Mouse (Mus musculus) left cerebral cortex, adult 2 months (tissue): ENCODE data around the gene Srrm4. TPM values are rescaled to one million over a fixed set of nuclear protein-coding genes. Genes with fewer than 3 reads are reported as not detected.

Experiments
- DNase-seq, 2 experiments: peaks; one replicate each; pipeline ENCODE4 v3.0.0; 2021 to 2022; ENCODE audit warnings: low spot score in 2 of 2, mixed read lengths in 1 of 2; ENCODE audit errors: extremely low spot score in 1 of 2
- H3K27ac ChIP-seq: fragments of 200-600 bp; 2 replicates; pipeline ENCODE4 v1.8.1; 2022
- H3K4me3 ChIP-seq: fragments of 200-600 bp; 2 replicates; pipeline ENCODE4 v1.8.1; 2022
- CTCF ChIP-seq: fragments of 200-600 bp; IDR thresholded peaks from 2 replicates; pipeline ENCODE4 v1.8.1; 2022; ENCODE audit warnings: antibody characterized with exemption, mild to moderate bottlenecking, moderate library complexity
- intact Hi-C: fragments of 180-260 bp; cut with DNase I; formaldehyde crosslinking; loops from one replicate; pipeline ENCODE4 v1.15.1; 2025
- total RNA-seq, 2 experiments: library from RNA; stranded (reverse); gene quantifications; 2 replicates each; pipeline ENCODE4 v1.2.3; 2021

Srrm4 gene
- total RNA-seq, 2 experiments from 2014 or later, result 28.8 to 30.7 TPM

DNA sequence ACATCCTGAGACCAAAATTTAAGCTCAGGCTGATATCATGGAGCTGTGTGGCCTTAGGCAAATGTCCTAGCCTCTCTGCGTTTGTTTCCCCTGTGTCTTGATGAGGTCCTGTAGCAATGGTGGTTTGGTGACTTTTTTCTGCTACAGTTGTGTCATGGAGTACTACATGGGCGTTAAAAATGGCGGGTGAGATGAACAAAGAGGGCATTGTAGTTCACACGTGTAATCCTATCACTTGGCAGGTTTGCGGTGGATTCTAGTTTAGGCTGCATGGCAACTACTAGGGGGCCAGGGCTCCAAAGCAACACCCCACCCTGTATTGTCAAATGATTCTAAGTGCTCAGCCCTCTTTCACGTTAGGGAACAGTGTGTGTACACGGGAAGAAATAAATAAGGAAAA lies 21.1 kb downstream of the Srrm4 start:
- no peak for TF ChIP-seq CTCF
- H3K27ac ChIP-seq, result no peak overlapping the region
- intact Hi-C loops, result no loop called here

DNA sequence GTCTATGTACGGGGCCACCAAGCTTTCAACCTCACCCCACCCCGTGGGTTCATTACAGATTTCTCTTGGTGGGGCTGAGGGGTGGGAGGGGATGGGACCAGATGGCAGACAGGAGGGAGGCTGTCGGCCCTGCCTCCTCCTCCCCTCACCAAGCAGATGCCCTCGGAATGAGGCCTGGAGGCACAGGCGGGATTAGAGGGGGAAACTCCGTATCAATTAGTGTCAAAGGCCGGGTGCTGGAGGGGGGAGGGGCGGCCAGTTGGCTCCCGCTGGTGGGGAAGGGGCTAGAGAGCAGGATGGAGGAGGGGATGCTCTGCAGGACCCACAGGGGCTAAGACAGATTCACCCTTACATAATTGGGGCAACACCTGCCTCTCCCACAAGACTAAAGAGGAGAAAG lies 22.0 kb downstream of the Srrm4 start:
- H3K27ac ChIP-seq, result no peak overlapping the region
- no peak overlapping the region for H3K4me3 ChIP-seq
- intact Hi-C loops, result no loop called here
- no peak for DNase-seq
- TF ChIP-seq CTCF, result no peak

More for the DNA sequence above, 21.1 kb downstream of the Srrm4 start:
- DNase-seq, result no peak
- H3K4me3 ChIP-seq, result no peak overlapping the region

DNA sequence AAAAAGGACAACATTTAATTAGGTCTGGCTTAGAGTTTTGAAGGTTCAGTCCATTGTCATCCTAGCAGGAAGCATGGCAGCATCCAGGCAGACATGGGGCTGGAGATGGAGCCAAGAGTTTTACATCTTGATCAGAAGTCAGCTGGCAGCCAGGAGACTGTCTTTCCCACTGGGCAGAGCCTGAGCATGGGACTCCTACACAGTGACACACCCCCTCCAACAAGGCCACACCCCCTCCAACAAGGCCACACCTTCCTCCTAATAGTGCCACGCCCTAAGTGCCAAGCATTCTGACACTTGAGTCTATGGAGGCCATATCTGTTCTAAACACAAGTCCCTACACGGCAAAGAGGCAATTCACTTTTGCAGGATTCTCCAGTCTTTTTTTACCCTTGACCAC lies 23.6 kb downstream of the Srrm4 start:
- no peak overlapping the region for H3K27ac ChIP-seq
- intact Hi-C loops, result no loop called here
- H3K4me3 ChIP-seq, result no peak overlapping the region
- no peak for TF ChIP-seq CTCF
- no peak for DNase-seq

DNA sequence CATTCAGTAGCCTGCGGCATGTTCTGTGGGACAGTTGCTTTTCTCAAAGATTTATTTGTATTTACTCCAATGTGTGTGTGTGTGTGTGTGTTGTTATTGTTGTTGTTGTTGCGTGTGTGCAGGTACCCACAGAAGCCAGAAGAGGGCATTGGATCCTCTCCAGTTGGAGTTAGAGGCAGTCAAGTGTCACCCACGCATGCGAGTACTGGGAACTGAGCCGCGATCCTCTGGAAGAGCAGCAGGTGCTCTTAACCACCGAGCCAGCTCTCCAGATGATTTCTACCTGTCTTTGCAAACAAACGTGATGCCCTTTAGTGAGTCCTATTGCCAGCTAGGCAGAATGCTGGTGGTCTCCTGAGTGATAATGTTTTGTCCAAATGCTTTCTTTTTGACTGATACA lies 24.3 kb downstream of the Srrm4 start:
- Histone ChIP-seq H3K4me3 (no peak overlapping the region), H3K27ac (no peak overlapping the region)
- intact Hi-C loops, result no loop called here
- DNase-seq, result no peak
- TF ChIP-seq CTCF, result no peak

DNA sequence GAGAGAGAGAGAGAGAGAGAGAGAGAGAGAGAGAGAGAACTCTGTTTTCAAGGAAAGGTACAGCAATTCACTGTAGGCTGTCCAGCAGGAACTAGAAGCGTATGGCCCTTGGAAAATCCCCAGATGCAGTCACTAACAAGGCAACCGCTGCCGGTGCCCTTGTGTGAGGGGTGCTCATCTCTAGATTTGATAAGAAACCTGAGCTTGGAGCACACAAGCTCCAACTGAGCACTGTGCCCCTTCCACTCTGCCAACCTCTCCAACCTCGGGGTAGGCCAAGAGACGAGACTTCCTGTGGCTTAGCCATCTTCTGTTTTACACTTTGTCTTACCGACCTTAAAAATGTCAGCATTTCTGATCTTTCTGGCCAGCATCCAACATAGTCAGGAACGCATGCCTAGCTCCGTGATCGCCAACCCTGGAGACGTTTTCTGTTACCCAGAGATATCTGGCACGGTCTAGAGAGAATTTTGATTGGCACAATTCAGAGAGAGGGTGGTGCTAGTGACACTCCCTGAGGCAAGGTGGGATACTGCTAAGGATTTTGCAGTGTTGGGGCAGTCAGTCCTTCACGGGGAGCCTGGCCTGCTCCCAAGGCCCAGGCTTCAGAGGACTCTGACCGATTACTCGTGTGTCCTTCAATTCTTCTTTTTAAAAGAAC lies 25.1 kb downstream of the Srrm4 start:
- no peak for DNase-seq

DNA sequence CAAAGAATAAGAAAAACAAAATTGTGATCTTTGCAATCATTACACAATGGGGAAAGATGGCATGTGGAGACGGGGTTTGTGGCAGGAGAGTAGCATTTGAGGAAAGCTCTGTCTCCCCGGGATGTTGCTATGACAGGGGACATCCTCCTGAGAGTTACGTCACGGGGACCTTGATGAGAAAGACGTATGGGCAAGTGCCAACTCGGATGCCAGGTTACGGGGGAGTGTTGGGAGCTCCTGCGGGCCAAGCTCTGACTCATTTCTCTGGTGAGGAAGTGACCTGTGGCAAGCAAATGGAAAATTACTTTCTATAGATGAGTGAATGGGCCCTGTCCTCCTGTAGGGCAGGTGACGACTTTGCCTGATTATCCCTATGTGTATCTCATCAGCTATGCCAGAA lies 26.0 kb downstream of the Srrm4 start:
- intact Hi-C loops, result no loop called here
- Histone ChIP-seq H3K4me3 (no peak overlapping the region), H3K27ac (no peak overlapping the region)
- DNase-seq, result no peak
- no peak for TF ChIP-seq CTCF

More for the DNA sequence above, 25.1 kb downstream of the Srrm4 start:
- no peak overlapping the region for H3K4me3 ChIP-seq
- no peak overlapping the region for H3K27ac ChIP-seq
- TF ChIP-seq CTCF, result no peak
- intact Hi-C loops, result no loop called here

DNA sequence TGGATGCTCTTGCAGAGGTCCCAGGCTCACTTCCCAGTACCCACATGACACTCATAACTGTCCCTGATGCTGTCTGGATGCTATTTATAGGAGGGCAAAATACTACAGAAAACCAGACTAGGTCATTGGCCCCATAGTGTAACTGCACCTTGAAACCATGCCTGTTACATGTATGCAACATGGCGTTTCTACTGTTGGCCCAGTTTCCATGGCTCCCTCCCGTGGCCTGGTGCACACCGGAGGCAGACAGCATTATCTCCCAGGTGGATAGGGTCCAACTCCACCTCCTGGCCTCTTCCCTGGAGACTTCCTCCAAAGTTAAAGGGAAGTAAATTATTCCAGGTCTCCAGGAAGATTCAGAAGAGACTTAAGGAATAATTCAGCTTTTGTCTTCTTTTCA lies 27.2 kb downstream of the Srrm4 start:
- Histone ChIP-seq H3K4me3 (no peak overlapping the region), H3K27ac (no peak overlapping the region)
- no peak for TF ChIP-seq CTCF
- no peak for DNase-seq
- intact Hi-C loops, result no loop called here

DNA sequence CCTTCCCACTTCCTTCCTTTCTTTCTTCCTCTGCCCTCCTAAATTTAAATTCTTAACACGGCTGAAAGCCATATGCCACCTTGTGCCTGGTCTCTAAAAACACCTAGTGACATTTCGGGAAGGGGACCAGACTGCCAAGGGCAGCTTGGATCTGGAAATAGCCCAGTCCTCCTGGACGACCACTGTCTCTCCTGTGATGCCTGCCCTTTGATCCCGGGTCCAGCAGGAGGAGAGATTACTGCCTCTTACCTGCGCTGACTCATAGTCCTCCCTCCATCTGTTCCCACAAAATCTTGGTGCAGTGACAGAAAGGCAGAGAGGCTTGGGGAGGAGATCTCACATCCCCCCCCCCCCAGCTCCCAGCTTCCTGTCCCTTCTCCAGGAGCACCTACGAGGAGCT lies 27.9 kb downstream of the Srrm4 start:
- H3K27ac ChIP-seq, result no peak overlapping the region
- intact Hi-C loops, result no loop called here
- no peak for TF ChIP-seq CTCF

DNA sequence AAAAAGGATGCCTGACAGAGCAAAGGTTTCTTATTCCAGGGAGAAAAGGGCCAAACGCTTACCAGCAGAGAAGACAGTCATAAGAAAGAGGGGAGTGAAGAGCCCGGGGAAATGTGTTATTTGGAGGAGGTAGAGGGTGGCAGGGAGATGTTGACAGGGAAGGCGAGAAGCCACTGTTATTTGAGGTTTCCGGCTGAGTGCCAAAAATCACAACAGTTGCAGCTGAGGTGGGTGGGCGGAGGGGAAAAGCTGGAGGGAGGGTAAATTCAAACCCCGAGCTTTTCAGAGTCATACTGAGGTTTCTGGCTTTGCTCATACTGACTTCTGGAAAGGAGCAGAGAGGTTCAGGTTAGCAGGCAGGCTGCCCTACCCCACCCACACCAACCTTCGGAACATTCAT lies 32.5 kb downstream of the Srrm4 start:
- DNase-seq, result peak; percentile 28 to 45
- intact Hi-C loops, result no loop called here
- no peak overlapping the region for H3K4me3 ChIP-seq
- no peak for TF ChIP-seq CTCF
- no peak overlapping the region for H3K27ac ChIP-seq

More for the DNA sequence above, 27.9 kb downstream of the Srrm4 start:
- H3K4me3 ChIP-seq, result no peak overlapping the region
- DNase-seq, result no peak

DNA sequence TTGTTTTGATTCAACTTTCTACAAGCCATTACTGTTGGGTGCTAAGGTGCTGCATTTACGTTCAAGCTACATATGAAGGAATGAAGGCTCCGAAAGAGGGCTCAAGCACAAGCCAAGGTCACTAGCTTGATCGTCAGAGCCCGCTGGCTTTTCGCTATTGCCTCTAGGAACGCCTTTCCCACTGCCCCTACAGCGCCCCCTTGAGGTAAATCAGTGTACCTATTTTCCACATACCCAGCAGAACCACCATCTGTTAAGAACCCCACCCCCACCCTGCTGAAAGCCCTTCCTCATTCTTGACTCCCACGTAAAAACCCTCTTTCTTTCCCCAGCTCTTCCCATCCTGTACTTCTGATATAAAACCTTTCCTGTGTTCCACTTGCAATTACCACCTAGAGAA lies 35.0 kb downstream of the Srrm4 start:
- intact Hi-C loops, result no loop called here
- Histone ChIP-seq H3K27ac (no peak overlapping the region), H3K4me3 (no peak overlapping the region)
- TF ChIP-seq CTCF, result peak; percentile 50
- no peak for DNase-seq

DNA sequence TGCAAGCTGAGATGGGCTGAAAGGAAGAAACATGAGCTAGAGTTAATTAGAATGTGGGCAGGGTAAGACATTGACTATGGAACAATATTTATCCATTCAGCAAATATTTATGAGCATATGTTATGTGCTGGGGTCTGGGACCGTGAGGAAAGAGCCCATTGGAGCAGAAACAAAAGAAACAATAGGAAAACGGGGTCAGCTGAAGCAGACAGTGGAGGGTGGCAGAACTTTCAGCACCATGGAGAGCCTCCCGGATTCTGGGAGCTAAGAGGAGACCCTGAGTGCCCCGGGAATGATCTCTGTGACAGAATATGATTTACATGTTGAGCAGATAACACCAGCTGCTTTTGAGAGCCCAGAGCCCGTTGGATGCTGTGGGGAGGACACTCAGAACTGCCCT lies 37.7 kb downstream of the Srrm4 start:
- no peak for TF ChIP-seq CTCF
- DNase-seq, result no peak
- intact Hi-C loops, result no loop called here
- no peak overlapping the region for H3K4me3 ChIP-seq
- no peak overlapping the region for H3K27ac ChIP-seq

DNA sequence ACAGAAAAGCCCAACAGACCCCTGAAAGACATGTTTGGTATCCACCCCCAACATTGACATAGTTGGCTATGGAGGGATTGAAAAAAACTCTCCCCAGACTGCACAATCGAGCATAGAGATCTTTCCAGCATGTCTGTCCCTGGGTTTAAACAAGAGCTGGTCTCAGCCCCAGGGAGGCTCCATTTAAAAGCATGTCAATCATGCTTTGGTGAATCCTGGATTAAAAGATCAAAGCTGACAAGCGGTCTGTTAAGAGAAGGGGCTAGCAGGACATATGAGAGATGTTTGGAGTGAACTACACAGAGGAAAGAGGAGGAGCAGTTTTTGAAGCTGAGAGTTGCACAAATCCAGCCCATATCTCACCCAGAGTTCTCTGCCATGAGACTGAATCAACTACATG lies 38.5 kb downstream of the Srrm4 start:
- no peak for TF ChIP-seq CTCF
- intact Hi-C loops, result no loop called here
- Histone ChIP-seq H3K4me3 (no peak overlapping the region), H3K27ac (no peak overlapping the region)
- DNase-seq, result no peak

DNA sequence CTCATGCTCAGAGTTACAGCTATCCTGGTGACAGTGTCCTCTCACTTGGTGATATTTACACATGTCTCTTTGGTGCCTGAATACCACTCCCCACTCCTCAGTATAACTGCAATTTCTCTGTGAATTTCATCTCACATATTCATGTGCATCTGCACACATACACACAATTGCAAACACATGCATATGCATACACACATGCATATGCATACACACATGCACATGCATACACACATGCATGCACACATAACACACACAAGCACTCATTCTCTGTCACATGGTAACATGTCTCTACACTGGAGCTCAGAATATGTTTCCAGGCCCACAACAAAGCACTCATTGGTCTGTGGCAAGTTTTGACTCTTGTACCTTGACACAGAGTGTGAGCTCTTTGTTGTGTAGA lies 39.0 kb downstream of the Srrm4 start:
- no peak overlapping the region for H3K27ac ChIP-seq
- no peak overlapping the region for H3K4me3 ChIP-seq
- no peak for TF ChIP-seq CTCF
- no peak for DNase-seq
- intact Hi-C loops, result no loop called here
